Mouse (Mus musculus) bone marrow, adult 2 months (tissue): Measurements from ENCODE around the gene Amt. TPM values are rescaled to one million over a fixed set of nuclear protein-coding genes. Genes with fewer than 3 reads are reported as not detected.
"Not testable (repeated sequence)": the region's sequence is repeated elsewhere in the genome, so short reads cannot be mapped to it uniquely, and the experiment has no call there.

Experiments
- H3K27ac ChIP-seq: fragments of 200-500 bp; 2 replicates; pipeline ENCODE4 v1.5.1; 2012; ENCODE audit warnings: low read depth, mild to moderate bottlenecking, control low read depth, inconsistent platforms, low read length; ENCODE audit not compliant: control insufficient read depth, poor library complexity, insufficient read depth
- H3K4me1 ChIP-seq: fragments of 200-500 bp; 2 replicates; pipeline ENCODE4 v1.6.1; 2011; ENCODE audit warnings: low read length; ENCODE audit not compliant: control insufficient read depth, insufficient read depth
- H3K4me3 ChIP-seq: fragments of 200-500 bp; replicated peaks from 2 replicates; pipeline ENCODE3; 2011; ENCODE audit warnings: mild to moderate bottlenecking, low read depth, low read length, control low read depth; ENCODE audit not compliant: control insufficient read depth
- CTCF ChIP-seq: fragments of 200-500 bp; IDR thresholded peaks from 2 replicates; pipeline ENCODE4 v1.5.1; 2011; ENCODE audit warnings: low read length, control low read depth; ENCODE audit not compliant: control insufficient read depth, insufficient read depth
- POLR2A ChIP-seq: fragments of 200-500 bp; IDR thresholded peaks from 2 replicates; pipeline ENCODE4 v1.6.1; 2011; ENCODE audit warnings: low read depth, mild to moderate bottlenecking, control low read depth, low read length, borderline replicate concordance; ENCODE audit not compliant: control insufficient read depth
- WGBS: fragments of 180-500 bp; shearing (Covaris S2); methylation state at CpG from one replicate; pipeline ENCODE4 v1.1.7; 2018; 5-methylcytosine and 5-hydroxymethylcytosine counted together
- polyA plus RNA-seq: library from polyadenylated mRNA; stranded (reverse); fragments of >200 nt; gene quantifications from 2 replicates; pipeline ENCODE4 v1.2.4, GENCODE M21; 2011; ENCODE audit warnings: low replicate concordance; ENCODE audit not compliant: missing spikeins, insufficient read depth, insufficient read length

Amt gene
- polyA plus RNA-seq, 1 experiment: 15.2 TPM

DNA sequence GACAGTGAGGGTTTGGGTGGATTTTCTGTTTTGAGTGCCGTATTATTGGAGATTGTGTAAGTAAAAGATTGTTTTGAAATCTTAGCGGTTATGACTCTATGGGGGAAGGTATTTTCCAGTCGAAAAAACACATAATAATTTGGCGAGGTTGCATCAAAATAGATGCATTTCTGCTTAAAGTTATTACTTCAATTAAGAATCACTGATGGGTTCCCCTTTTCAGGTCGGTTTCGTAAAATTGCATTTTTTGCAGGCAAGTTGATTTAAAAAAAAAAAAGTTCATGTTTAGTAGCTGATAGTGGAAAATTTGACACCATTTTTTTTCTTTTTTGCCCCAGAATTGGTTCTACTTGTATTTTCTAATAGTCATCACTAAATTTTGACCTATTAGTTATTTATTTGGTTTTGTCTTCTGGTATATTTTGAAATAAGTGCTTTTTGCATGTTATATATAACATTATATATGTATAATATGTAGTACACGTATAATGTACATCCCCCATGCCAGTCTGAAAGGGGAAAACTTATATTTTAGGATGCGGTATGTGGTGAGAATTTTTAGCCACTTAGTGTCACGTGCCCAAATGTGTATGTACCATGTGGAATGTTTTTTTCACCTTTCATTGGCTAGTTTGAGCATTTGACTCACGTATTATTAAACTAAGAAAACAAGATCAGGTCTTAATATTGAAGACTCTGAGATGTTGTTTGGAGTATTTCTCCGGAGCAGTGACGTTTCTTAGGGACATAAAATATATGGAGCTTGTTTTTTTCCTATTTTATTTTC lies 10.6 kb downstream of the Amt start:
- Histone ChIP-seq H3K4me1 (peaks cover 4% of the 10 kb centered on the region; the same call in 1 of the 2 replicates), H3K4me3 (peak overlapping the region; percentile 93), H3K27ac (peak overlapping the region; percentile 99)
- 2% methylated on average over 12 of the region's 12 CpGs for WGBS
- TF ChIP-seq POLR2A: no peak
- TF ChIP-seq CTCF: no peak

DNA sequence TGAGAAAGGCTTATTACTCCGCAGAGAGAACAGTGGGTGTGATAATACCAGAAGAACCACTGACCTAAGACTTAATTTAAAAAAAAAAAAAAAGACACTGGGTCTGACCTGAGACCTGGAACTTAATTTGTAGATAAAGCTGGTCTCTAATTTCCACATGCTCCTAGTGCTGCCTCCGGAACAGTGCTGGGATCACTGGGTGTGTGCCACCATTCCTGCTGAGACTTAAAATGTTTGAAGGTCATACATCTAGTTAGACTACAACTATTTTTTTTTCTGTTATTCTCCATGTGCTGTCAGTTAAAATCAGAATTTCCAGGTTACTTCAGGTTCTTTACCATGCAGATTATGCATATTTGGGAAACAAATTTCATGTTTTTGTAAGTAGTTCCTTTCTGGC lies 11.5 kb downstream of the Amt start:
- WGBS: 45% methylated on average over 2 of the region's 2 CpGs
- TF ChIP-seq POLR2A: no peak
- no peak for TF ChIP-seq CTCF
- H3K4me1 ChIP-seq: peaks cover 4% of the 10 kb centered on the region; the same call in 1 of the 2 replicates
- peak overlapping the region; percentile 67 for H3K4me3 ChIP-seq
- H3K27ac ChIP-seq: no peak overlapping the region

GRCm38 (mm10) chr9:108317572-108317971 lies 20.9 kb downstream of the Amt start:
- Histone ChIP-seq H3K4me3 (no peak overlapping the region), H3K4me1 (peaks cover 1% of the 10 kb centered on the region; the same call in 1 of the 2 replicates), H3K27ac (no peak overlapping the region)
- TF ChIP-seq CTCF: peak; percentile 16; the same call in 1 of the 2 replicates
- TF ChIP-seq POLR2A: no peak
- WGBS: 87% methylated on average over 3 of the region's 3 CpGs

- H3K4me3 ChIP-seq: no peak overlapping the region
- no peak for TF ChIP-seq CTCF
- TF ChIP-seq POLR2A: no peak
- 75% methylated on average over 2 of the region's 2 CpGs for WGBS
Observed at GRCm38 (mm10) chr9:108318462-108318861, 21.8 kb downstream of the Amt start.

GRCm38 (mm10) chr9:108322054-108322453 lies 25.4 kb downstream of the Amt start:
- H3K4me3 ChIP-seq, H3K27ac ChIP-seq, H3K4me1 ChIP-seq: not testable (repeated sequence)
- 75% methylated on average over 7 of the region's 7 CpGs for WGBS

More at GRCm38 (mm10) chr9:108318462-108318861, 21.8 kb downstream of the Amt start:
- H3K27ac ChIP-seq: no peak overlapping the region
- peaks cover 1% of the 10 kb centered on the region; the same call in 1 of the 2 replicates for H3K4me1 ChIP-seq

DNA sequence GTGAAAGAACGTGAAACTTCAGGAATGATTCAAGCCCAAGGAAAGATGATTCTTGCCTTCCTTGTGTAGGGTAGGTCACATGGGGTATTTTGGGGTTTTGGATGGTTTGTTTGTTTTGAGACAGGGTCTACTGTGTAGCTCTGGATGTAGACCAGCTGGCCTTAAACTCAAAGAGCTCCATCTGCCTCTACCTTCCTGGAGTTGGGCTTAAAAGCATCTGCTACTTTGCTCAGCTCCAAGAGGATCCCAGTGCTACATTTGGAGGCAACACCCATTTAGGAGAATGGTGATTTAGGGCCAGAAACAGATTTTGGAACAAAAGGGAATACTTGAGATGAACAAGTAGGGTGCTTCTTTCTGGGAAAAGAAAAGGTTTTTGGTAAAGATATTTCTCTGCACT lies 28.1 kb downstream of the Amt start:
- no peak for TF ChIP-seq POLR2A
- no peak for TF ChIP-seq CTCF
- H3K4me3 ChIP-seq: no peak overlapping the region
- no peak overlapping the region for H3K27ac ChIP-seq
- 80% methylated on average over 1 of the region's 1 CpGs for WGBS
- no peaks in the 10 kb centered on the region; the same call in 1 of the 2 replicates for H3K4me1 ChIP-seq

- WGBS: 83% methylated on average over 2 of the region's 2 CpGs
- Histone ChIP-seq H3K4me3 (no peak overlapping the region), H3K4me1 (no peaks in the 10 kb centered on the region; the same call in 1 of the 2 replicates), H3K27ac (no peak overlapping the region)
- TF ChIP-seq CTCF: no peak
- TF ChIP-seq POLR2A: no peak
Observed at GRCm38 (mm10) chr9:108325811-108326210, 29.2 kb downstream of the Amt start.

DNA sequence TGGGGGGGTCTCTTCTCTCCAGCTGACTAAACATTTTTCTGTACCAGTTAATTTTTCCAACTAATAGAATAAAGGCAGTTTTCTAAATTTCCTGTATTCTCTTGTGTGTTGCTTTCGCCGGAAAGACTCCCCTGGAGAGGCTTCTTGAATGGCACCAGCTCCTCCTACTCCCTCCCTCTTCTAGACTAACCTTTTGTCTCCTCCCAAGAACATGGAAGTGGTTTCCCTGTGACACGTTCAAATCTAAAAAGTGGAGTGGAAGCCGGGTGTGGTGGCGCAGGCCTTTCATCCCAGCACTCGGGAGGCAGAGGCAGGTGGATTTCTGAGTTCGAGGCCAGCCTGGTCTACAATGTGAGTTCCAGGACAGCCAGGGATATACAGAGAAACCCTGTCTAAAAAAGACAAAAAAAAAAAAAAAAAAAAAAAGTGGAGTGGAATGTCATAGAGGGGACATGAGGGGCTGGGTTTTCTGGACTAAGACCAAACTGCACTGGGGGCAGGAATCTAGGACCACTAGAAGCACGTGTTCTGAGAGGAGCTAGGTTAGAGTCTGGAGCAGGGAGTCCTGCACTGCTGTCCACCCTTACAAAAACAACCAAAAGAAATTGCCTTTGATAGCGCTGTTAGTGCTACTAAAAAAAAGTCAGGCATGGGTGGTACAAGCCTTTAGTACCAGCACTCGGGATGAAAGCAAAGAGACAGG lies 41.3 kb downstream of the Amt start:
- no peak for TF ChIP-seq CTCF
- H3K27ac ChIP-seq: peak overlapping the region; percentile 96
- H3K4me1 ChIP-seq: peaks cover 3% of the 10 kb centered on the region; the same call in 1 of the 2 replicates
- 51% methylated on average over 10 of the region's 10 CpGs for WGBS
- no peak overlapping the region for H3K4me3 ChIP-seq
